Mouse (Mus musculus): ENCODE data around the gene Fa2h. TPM values are rescaled to one million over a fixed set of nuclear protein-coding genes. Genes with fewer than 3 reads are reported as not detected.
"Not testable (repeated sequence)": the region's sequence is repeated elsewhere in the genome, so short reads cannot be mapped to it uniquely, and the experiment has no call there.

Gene Fa2h
- total RNA-seq, 2 experiments from 2014 or later: 35.2 to 35.9 TPM

- DNase-seq: no peak
Measured at GRCm38 (mm10) chr8:111358905-111359304, 34.7 kb downstream of the Fa2h start.

- DNase-seq: no peak
Measured at GRCm38 (mm10) chr8:111357433-111357832, 36.2 kb downstream of the Fa2h start.

- DNase-seq: peak; percentile 68 to 70
Measured at GRCm38 (mm10) chr8:111353497-111353896, 40.1 kb downstream of the Fa2h start.

DNA sequence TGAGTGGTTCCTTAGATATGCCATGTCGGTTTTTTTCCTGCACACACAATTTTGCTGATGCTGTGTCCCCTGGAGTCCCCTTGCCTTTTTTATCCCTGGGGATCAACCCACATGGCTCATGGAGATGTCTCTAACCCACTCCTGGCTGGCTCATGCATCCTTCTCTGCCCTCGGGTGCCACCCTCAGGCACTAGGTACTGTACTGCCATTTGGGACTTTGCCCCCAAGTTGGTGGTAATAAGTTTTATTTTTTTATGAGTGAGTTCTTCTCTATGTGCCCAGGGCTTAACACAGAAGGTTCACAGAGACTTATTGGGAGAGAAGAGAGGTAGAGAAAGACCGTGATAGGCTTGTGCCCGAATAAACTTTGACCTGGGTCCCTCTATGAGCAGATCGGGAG lies 41.3 kb downstream of the Fa2h start:
- DNase-seq: no peak

GRCm38 (mm10) chr8:111350577-111350976 lies 43.0 kb downstream of the Fa2h start:
- DNase-seq: no peak

GRCm38 (mm10) chr8:111343225-111343624 lies 50.4 kb downstream of the Fa2h start:
- peak; percentile 70 to 76 for DNase-seq

GRCm38 (mm10) chr8:111340186-111340585 lies 53.4 kb downstream of the Fa2h start:
- no peak for DNase-seq

GRCm38 (mm10) chr8:111338370-111339208 lies 55.0 kb downstream of the Fa2h start:
- DNase-seq: no peak

DNA sequence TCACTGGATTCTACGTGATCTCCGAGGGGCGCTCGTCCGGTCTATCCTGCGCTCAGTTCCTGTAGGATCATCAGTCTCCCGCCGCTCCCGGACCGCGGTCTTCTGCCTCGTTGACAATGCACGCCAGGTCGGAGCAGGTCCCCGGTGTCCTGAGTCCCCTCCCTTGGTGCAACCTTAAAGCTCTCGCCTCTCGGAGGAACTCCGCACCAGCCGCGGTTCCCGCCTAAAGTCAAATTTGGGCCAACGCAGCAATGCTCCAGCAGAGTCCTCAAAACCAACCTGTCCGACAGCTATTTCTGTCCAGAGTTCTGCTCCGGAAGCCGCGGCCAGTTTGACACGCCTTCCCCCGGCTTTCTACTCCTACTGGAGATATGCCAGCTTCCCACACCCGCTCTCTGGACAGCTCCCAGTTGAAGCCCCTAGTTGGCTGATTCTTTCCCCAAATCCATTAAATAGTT lies 55.7 kb downstream of the Fa2h start, which contains the start of gene Mlkl:
TSS of gene Mlkl (minus strand) at position 288 of the 458 bp plus-strand sequence.
- DNase-seq: no peak

DNA sequence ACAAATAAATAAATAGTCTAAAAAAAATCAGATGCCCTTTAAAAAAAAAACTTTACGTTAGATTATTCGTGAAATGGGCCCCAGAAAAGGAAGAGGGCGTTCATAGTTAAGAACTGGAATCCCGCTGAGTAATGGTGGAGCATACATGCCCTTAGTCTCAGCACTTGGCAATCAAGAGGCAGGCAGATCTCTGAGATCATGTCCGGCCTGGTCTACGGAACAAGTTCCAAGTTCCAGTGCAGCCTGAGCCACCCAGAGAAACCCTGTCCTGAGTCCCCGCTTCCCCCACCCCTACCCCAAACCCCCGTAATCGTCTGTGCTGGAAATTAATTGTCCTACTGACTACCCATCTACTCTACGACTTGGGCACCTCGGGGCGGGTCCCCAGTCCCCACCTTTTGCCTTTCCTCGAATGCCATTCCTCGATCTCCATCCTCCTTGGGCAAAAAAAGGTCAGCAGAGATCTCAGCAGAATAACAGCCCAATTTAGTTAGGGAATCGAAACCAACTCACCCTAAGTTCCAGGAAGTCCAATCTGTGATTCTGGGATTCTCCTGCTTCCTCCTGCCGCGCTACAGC lies 56.2 kb downstream of the Fa2h start:
- no peak for DNase-seq

GRCm38 (mm10) chr8:111336692-111337091 lies 56.9 kb downstream of the Fa2h start:
- DNase-seq: no peak

GRCm38 (mm10) chr8:111325222-111325790 lies 68.3 kb downstream of the Fa2h start:
- DNase-seq: no peak

DNA sequence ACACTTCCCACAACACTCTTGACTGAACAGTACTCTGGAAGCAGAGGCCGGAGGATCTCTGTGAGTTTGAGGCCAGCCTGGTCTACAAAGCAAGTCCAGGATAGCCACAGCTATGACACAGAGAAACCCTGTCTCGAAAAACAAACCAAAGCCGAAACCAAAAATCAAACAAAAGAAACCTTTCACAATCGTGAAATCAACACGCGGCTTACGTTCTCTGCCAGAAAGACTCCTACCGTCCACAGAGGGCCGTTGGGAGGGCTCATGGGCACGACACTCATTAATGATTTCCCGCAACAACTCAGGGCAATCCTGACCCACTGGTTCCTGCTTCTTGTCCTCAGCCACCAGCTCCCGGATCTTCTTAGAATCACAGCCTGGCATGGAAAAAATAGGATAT lies 78.9 kb downstream of the Fa2h start:
- no peak for DNase-seq

DNA sequence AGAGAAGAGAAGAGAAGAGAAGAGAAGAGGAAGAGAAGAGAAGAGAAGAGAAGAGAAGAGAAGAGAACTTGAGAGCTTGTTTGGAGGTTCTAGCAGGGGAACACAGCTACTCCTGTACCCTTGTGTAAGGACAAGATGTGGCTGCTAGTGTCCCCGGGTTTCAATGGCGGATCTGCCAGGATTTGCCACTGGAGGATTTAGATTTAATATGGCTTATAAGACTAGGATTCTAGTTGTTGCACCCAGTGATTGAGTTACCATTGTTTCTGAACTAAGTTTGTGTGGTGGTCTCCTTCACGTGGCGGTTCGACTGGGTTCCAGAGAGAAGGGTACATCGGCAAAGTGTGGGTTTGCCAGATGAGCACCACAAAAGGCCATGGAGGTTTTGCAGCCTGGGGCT lies 79.7 kb downstream of the Fa2h start:
- DNase-seq: not testable (repeated sequence)

- no peak for DNase-seq
Measured at GRCm38 (mm10) chr8:111312758-111313162, 80.9 kb downstream of the Fa2h start.

DNA sequence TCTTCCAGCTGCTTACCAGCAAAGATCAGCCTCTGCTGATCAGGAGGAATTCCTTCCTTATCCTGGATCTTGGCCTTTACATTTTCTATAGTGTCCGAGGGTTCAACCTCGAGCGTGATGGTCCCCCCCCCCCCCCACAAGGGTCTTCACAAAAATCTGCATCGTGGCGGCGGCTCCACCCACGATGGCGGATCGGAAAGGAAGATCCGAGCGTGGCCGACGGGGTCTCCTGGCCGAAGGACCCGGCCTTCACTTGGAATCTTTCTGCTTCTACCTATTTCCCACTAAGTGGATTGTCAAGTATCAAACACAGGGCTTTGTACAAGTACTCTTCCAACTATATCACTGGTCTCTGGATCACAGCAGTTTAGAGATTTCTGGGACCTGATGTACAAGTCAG lies 83.6 kb downstream of the Fa2h start:
- DNase-seq: not testable (repeated sequence)

DNA sequence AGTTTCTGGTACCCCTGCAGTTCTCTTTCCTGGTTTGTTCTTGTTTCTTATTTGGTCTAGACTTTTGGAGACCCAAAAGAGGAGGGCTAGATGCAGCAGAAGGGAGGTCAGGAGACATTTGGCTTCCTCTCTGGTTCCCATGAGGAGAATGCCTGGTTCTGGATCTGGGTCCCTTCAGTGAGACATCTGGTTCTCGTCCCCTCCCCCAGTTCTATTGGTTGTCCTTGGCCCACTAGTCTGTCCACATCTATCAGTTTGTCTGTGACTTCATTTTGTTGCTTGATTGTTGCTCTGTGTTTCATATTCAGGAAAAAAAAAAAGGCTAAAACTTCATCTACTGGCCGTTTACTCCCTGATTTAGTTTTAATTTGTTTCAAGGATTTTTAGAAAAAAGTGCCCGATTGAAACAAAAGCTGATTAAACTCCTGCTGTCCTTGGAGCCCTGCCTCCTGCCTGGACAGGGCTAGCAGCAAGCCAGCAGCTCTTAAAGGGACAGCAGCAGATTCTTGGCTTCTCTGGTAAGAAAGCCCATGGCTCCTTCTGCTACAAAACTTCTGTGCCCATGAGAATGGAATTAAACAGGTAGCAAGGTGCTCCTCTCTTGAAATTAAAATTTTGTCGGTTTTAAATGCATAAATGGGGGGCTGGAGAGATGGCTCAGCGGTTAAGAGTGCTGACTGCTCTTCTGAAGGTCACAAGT lies 88.4 kb downstream of the Fa2h start:
- DNase-seq: no peak

GRCm38 (mm10) chr8:111304359-111304758 lies 89.3 kb downstream of the Fa2h start:
- DNase-seq: no peak

- not testable (repeated sequence) for DNase-seq
Measured at GRCm38 (mm10) chr8:111303076-111303803, 90.4 kb downstream of the Fa2h start.

- no peak for DNase-seq
Measured at GRCm38 (mm10) chr8:111300597-111301546, 92.8 kb downstream of the Fa2h start.
